Mouse (Mus musculus): Measurements from ENCODE around the gene Lrrc66. TPM values are rescaled to one million over a fixed set of nuclear protein-coding genes. Genes with fewer than 3 reads are reported as not detected.

Lrrc66 gene
- total RNA-seq, 1 experiment from 2014 or later, result not detected

DNA sequence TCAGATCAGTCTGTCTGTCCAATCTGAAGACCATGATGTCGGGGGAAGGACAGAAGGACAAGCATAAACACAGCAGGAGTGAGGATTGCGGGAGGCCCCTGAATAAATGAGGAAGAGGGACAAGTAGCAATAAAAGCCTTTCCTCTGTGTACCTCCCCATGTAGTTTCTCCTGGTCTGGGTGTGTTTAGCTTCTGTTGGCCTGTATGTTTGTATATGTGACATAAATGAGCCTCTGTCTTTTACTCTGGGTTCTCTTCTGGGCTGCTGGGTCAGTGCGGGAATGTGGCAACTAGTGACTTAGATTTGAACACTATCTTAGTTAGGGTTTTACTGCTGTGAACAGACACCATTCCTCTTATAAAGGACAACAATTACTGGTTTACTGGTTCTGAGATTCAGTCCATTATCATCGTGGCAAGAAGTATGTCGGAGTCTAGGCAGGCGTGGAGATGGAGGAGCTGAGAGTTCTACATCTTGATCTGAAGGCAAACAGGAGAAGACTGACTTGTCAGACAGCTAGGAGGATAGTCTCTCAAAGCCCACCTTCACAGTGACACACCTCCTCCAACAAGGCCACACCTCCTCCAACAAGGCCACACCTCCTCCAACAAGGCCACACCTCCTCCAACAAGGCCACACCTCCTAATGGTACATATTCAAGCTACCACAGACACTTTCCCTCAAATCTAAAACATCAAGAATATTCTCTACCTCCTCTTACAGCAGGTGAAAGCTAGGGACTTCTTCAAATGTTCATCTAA is 60.8 kb downstream of the Lrrc66 start:
- ATAC-seq (ENCODE audit: extremely low read depth, insufficient number of reproducible peaks, low FRiP score, poor library complexity, severe bottlenecking), result no peak

DNA sequence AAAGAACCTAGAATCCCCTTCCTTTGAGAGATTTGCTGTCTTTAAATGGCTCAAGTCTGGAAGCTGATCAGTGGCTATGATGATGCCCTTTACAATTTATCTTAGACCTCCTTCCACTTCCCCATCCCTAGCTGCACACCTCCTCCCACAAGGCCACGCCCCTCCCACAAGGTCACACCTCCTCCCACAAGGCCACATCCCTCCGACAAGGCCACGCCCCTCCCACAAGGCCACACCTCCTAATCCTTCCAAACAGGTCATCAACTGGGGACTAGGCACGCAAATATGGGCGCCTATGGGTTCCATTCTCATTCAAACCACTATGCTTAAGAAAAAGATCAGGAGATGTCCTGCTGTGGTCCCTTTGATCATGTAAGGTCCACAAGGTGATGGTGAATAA is 63.1 kb downstream of the Lrrc66 start:
- ATAC-seq (ENCODE audit: extremely low read depth, insufficient number of reproducible peaks, low FRiP score, poor library complexity, severe bottlenecking), result no peak

DNA sequence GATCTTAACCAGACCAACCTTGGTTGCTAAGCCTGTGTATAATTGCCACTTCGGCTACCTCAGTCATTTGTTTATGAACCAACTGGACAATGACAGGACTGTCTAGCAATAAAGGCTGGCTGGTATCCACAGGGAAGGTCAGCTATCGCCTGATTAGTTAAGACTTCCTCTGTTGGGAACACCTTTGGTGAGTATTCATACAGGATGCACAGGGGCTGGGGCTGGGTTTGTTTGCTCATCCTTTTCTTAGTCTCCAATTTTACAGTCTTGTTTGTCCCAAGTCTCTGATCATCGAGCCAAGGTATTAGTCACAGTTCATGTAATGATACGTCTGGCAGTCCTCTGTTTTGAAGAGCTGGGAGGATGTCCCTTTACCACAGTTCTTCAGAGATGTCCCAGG is 65.4 kb downstream of the Lrrc66 start:
- ATAC-seq (ENCODE audit: extremely low read depth, insufficient number of reproducible peaks, low FRiP score, poor library complexity, severe bottlenecking), result no peak

DNA sequence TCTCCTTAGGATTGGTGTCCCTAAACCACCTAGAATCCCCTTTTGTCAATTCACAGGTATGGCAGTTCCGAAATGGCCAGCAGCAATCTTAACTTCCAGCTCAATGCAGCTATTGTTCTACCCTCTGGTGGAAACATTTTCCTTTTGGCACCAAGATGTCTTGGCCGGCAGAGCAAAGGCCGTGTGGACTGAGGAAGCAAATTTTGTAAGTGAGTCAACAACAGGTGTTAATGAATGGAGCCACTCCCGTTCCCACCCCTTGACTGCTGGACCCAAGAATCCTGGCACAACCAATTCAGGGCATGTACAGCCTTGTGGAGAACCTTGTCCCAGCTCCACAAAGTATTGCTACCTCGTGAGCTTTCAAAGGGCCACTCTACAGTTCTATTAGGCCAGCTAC is 66.2 kb downstream of the Lrrc66 start:
- no peak for ATAC-seq (ENCODE audit: extremely low read depth, insufficient number of reproducible peaks, low FRiP score, poor library complexity, severe bottlenecking)

DNA sequence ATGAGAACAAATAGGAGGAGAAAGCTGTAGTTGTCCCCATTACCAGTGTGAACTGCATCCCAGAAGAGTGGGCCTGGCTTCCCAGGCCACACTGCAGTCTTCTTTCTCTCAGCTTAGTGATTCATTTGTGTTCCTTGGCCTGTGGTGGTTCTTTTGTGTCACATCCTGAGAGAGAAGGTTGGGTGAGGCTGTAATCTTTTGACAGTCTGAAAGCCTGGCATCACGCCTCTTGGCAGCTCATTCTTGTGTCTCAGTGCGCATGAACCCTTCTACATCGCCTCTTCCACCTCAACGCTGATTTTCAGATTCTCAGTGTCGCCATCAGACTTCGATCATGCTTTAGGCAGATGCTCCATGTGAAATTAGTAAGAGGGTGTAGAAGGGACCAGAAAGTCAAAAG is 68.3 kb downstream of the Lrrc66 start:
- ATAC-seq (ENCODE audit: extremely low read depth, insufficient number of reproducible peaks, low FRiP score, poor library complexity, severe bottlenecking), result no peak

DNA sequence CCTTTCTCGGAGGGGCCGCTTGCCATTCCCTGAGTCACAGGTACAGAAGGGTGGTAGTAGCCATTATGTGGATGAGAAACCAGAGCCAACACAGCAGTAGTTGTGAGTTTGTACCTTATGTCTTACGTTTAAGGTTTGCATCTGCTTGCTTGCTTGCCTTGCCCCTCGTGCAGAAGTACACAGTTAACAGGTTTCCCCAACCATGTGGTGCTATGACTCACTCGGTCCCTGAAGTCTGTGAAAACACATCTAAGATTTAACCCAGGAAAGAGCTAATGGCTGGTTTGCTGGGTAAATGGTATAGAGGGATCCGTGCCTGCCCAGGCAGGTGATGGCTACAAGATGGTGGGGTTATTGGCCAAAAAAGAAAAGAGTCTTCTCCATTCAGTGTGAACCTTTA is 73.6 kb downstream of the Lrrc66 start:
- no peak for ATAC-seq (ENCODE audit: extremely low read depth, insufficient number of reproducible peaks, low FRiP score, poor library complexity, severe bottlenecking)

DNA sequence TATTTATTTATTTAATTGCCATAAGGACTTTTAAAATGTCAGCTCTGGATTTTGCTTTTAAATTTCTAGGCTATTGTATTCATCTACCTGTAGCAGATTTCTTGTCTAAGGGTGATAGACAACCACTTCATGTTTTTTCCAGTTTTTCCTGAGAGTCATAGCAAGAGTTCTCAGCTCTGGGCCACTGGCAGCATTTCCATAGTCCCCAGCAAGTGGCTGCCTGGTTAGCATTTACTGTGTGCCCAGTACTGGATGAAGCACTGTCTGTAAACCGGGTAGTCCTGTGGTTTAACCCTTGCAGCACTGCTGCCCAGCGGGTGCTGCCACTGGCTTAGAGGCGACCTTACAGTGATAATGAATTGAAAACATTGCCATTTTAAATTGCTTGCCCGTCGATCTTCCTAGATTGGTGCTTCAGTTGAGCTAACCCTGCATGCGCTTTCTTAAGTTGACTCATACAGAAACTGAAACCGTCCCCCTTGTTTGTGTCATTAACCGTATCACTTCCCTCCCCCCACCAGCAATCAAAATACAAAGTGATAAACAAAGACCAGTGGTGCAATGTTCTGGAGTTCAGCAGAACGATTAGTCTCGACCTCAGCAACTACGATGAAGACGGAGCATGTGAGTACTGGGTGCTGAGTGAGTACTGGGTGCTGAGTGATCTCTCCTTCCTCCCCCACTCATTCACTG is 75.4 kb downstream of the Lrrc66 start:
- no peak for ATAC-seq (ENCODE audit: extremely low read depth, insufficient number of reproducible peaks, low FRiP score, poor library complexity, severe bottlenecking)

Other genes starting within 250 kb of the Lrrc66 start
- gene Cwh43, start 226.5 kb downstream of the Lrrc66 start, total RNA-seq (2017), result not detected in 2 replicates
- 6.4 and 10.4 TPM in 2 replicates for gene Dcun1d4, start 151.5 kb downstream of the Lrrc66 start, total RNA-seq (2017)
- gene Sgcb, start 15.3 kb upstream of the Lrrc66 start, total RNA-seq (2017), result 1.6 and 2.3 TPM in 2 replicates
- gene Spata18, start 18.9 kb upstream of the Lrrc66 start, total RNA-seq (2017), result not detected in 2 replicates

All from neutrophil, adult 5-6 weeks (primary cell).